Comparison of ENCODE assay signal across 8 mouse cellular contexts in the genomic region with DNA sequence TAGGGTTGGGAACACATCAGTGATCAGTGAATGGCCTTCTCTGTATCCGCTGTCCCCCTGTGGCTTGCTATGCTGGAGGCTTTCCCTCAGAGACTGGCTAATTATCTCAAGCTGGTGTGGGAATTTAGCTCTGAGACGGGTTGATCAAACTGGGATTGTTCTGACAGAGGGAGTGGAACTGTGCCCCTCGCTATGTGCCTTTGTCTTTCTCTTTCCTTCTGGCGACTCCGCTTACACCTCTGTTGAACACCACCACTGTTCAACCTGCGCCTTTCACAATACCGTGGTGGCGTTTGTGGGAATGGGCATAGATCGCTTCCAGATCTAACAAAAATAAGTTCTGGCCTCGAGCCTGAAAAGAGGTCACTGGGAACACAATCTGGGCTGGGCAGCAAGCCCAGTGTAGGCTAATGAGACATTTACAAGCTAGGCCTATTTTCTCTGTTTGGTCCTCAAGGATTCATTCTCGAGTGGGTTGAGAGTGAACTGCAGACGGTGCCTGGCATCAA.
DNase-seq lines count a peak whose midpoint lies in the region; ATAC-seq lines count a peak whose summit lies in the region.

No protein-coding gene starts in this region.

- H3K4me1 ChIP-seq in forebrain, embryonic 13.5 days, result peaks cover 28% of the 10 kb centered on the region

- peak; percentile 92 for ATAC-seq in forebrain, embryonic 13.5 days

- peak overlapping the region; percentile 15; the same call in 1 of the 2 replicates for H3K4me2 ChIP-seq in forebrain, embryonic 13.5 days

- no peak overlapping the region for H3K9ac ChIP-seq in forebrain, embryonic 13.5 days

- H3K27ac ChIP-seq in forebrain, embryonic 13.5 days, result peak overlapping the region; percentile 89

- H3K4me3 ChIP-seq in forebrain, embryonic 13.5 days, result no peak overlapping the region

- H3K9me3 ChIP-seq in forebrain, embryonic 13.5 days (replicated peaks), result no peaks in the 10 kb centered on the region; the same call in 1 of the 2 replicates

- WGBS in forebrain, embryonic 13.5 days, result 22% methylated on average over 12 of the region's 12 CpGs

- no peaks in the 10 kb centered on the region for H3K27me3 ChIP-seq in forebrain, embryonic 13.5 days

- peak; percentile 72 for DNase-seq in adrenal gland, adult 2 months
- no peak for DNase-seq in adrenal gland, adult 18-20 months (ENCODE audit: low spot score in 2 of 2)
- DNase-seq in adrenal gland, postnatal 14 days, result peak; percentile 62
- peak; percentile 56 for DNase-seq in heart, postnatal 4 days
- DNase-seq in left cerebral cortex, adult 8-10 months (ENCODE audit: low spot score in 2 of 2), result peak; percentile 54 to 79
- DNase-seq in right cerebral cortex, postnatal 10 days (ENCODE audit: low spot score in 2 of 2), result peak; percentile 85 to 91
- no peak for DNase-seq in thymus, postnatal 4 days

- H3K36me3 ChIP-seq in forebrain, embryonic 13.5 days (ENCODE audit: poor library complexity, severe bottlenecking), result no peaks in the 10 kb centered on the region

Comparison
In these comparisons a context has a peak if more than half of its experiments do, and no peak if none do; other contexts are left out.
1. DNase-seq: peak in adrenal gland, adult 2 months (single experiment), adrenal gland, postnatal 14 days (single experiment), heart, postnatal 4 days (single experiment), left cerebral cortex, adult 8-10 months (2 of 2) and right cerebral cortex, postnatal 10 days (2 of 2); none in adrenal gland, adult 18-20 months (0 of 2) and thymus, postnatal 4 days (single experiment).